Mouse (Mus musculus) myocyte (in vitro differentiated cells): ENCODE results near the gene Dennd1b. TPM values are rescaled to one million over a fixed set of nuclear protein-coding genes. Genes with fewer than 3 reads are reported as not detected.

Experiments
- H3K27me3 ChIP-seq: one replicate; pipeline ENCODE4 v1.6.1; 2011; ENCODE audit not compliant: control insufficient read depth, insufficient read depth, insufficient read length
- H3K36me3 ChIP-seq: one replicate; pipeline ENCODE4 v1.6.1; 2011; ENCODE audit not compliant: control insufficient read depth, insufficient read depth
- H3K4me2 ChIP-seq: one replicate; pipeline ENCODE4 v1.6.1; 2011; ENCODE audit warnings: low read depth, control low read depth
- H3K4me3 ChIP-seq: one replicate; pipeline ENCODE4 v1.5.1; 2011; ENCODE audit warnings: mild to moderate bottlenecking, control low read depth, moderate library complexity
- H3K79me2 ChIP-seq: one replicate; pipeline ENCODE4 v1.6.1; 2011; ENCODE audit not compliant: control insufficient read depth, insufficient read depth
- H3ac ChIP-seq: one replicate; pipeline ENCODE4 v1.6.1; 2011; ENCODE audit not compliant: control insufficient read depth, insufficient read length
- CEBPB ChIP-seq: IDR thresholded peaks from 2 replicates; pipeline ENCODE4 v1.6.1; 2011; ENCODE audit warnings: mild to moderate bottlenecking, moderate library complexity; ENCODE audit not compliant: poor library complexity, insufficient read depth, severe bottlenecking
- E2F4 ChIP-seq: IDR thresholded peaks from one replicate; pipeline ENCODE4 v1.6.1; 2011; ENCODE audit warnings: mild to moderate bottlenecking, control low read depth, moderate library complexity; ENCODE audit not compliant: insufficient read depth
- MAX ChIP-seq: IDR thresholded peaks from one replicate; pipeline ENCODE4 v1.6.1; 2011; ENCODE audit warnings: low read depth, mild to moderate bottlenecking, control low read depth
- MYOD1 ChIP-seq, 3 experiments: IDR thresholded peaks; one replicate each; pipeline ENCODE4 v1.6.1; 2011; ENCODE audit warnings: control low read depth in 2 of 3, low read depth in 2 of 3, mild to moderate bottlenecking in 2 of 3, moderate library complexity in 1 of 3; ENCODE audit not compliant: insufficient read length in 2 of 3, control insufficient read depth in 1 of 3
- MYOG ChIP-seq, 3 experiments: IDR thresholded peaks; one replicate each; pipeline ENCODE4 v1.6.1; 2011; ENCODE audit warnings: control low read depth in 2 of 3, low read depth in 2 of 3, mild to moderate bottlenecking in 2 of 3; ENCODE audit not compliant: insufficient read length in 2 of 3, control insufficient read depth in 1 of 3, insufficient read depth in 1 of 3
- POLR2A ChIP-seq: IDR thresholded peaks from one replicate; pipeline ENCODE4 v1.6.1; 2011; ENCODE audit warnings: low read depth, mild to moderate bottlenecking, control low read depth, moderate library complexity; ENCODE audit not compliant: insufficient read length
- POLR2AphosphoS2 ChIP-seq: IDR thresholded peaks from one replicate; pipeline ENCODE4 v1.6.1; 2011; ENCODE audit warnings: low read depth, control low read depth; ENCODE audit not compliant: insufficient read length
- REST ChIP-seq: IDR thresholded peaks from one replicate; pipeline ENCODE4 v1.6.1; 2011; ENCODE audit warnings: mild to moderate bottlenecking, control low read depth, moderate library complexity; ENCODE audit not compliant: insufficient read depth, insufficient read length
- SRF ChIP-seq: IDR thresholded peaks from one replicate; pipeline ENCODE4 v1.6.1; 2011; ENCODE audit warnings: low read depth; ENCODE audit not compliant: control insufficient read depth, insufficient read length
- TCF12 ChIP-seq: IDR thresholded peaks from one replicate; pipeline ENCODE4 v1.6.1; 2011; ENCODE audit warnings: mild to moderate bottlenecking, control low read depth; ENCODE audit not compliant: poor library complexity, insufficient read depth, severe bottlenecking
- TCF3 ChIP-seq: IDR thresholded peaks from one replicate; pipeline ENCODE4 v1.6.1; 2011; ENCODE audit warnings: low read depth, control low read depth; ENCODE audit not compliant: insufficient read length
- USF1 ChIP-seq: IDR thresholded peaks from one replicate; pipeline ENCODE4 v1.6.1; 2011; ENCODE audit warnings: low read depth, mild to moderate bottlenecking, control low read depth, moderate library complexity
- polyA plus RNA-seq: library from polyadenylated mRNA; unstranded; fragments of >200 nt; fragmentation: generic; extraction: Trizol; gene quantifications from one replicate; pipeline ENCODE4 v1.2.1, GENCODE M21; 2012; ENCODE audit warnings: missing spikeins

Dennd1b gene
- polyA plus RNA-seq, 1 experiment, result 1.3 TPM

- Histone ChIP-seq H3K4me3 (no peak overlapping the region), H3ac (no peak overlapping the region), H3K79me2 (no peaks in the 10 kb centered on the region), H3K4me2 (no peak overlapping the region), H3K36me3 (no peaks in the 10 kb centered on the region), H3K27me3 (no peaks in the 10 kb centered on the region)
- TF ChIP-seq SRF (no peak), TCF3 (no peak), MYOD1 (IDR thresholded peaks at IDR 0.05; ENCODE audit: control insufficient read depth in 1 of 3, insufficient read length in 2 of 3, low read depth in 2 of 3) (no peak), MAX (no peak), POLR2A (no peak), CEBPB (no peak), USF1 (no peak), MYOG (IDR thresholded peaks at IDR 0.05; ENCODE audit: control insufficient read depth in 1 of 3, insufficient read depth in 1 of 3, insufficient read length in 2 of 3, low read depth in 2 of 3) (no peak), POLR2AphosphoS2 (no peak), REST (no peak), E2F4 (no peak), TCF12 (no peak)
Measured at GRCm38 (mm10) chr1:139075671-139076070, 112.4 kb downstream of the Dennd1b start.

GRCm38 (mm10) chr1:139077989-139078388 lies 114.8 kb downstream of the Dennd1b start:
- no peak overlapping the region for H3K4me3 ChIP-seq
- H3K4me2 ChIP-seq, result no peak overlapping the region
- no peaks in the 10 kb centered on the region for H3K36me3 ChIP-seq
- TF ChIP-seq MYOG (IDR thresholded peaks at IDR 0.05; ENCODE audit: control insufficient read depth in 1 of 3, insufficient read depth in 1 of 3, insufficient read length in 2 of 3, low read depth in 2 of 3) (no peak), TCF12 (no peak), REST (no peak), MYOD1 (IDR thresholded peaks at IDR 0.05; ENCODE audit: control insufficient read depth in 1 of 3, insufficient read length in 2 of 3, low read depth in 2 of 3) (no peak), E2F4 (no peak)
- no peaks in the 10 kb centered on the region for H3K27me3 ChIP-seq
- no peaks in the 10 kb centered on the region for H3K79me2 ChIP-seq
- H3ac ChIP-seq, result no peak overlapping the region

GRCm38 (mm10) chr1:139079000-139079399 lies 115.8 kb downstream of the Dennd1b start:
- H3K36me3 ChIP-seq, result no peaks in the 10 kb centered on the region
- H3K4me3 ChIP-seq, result no peak overlapping the region
- no peak overlapping the region for H3ac ChIP-seq
- no peaks in the 10 kb centered on the region for H3K27me3 ChIP-seq
- TF ChIP-seq MYOD1 (IDR thresholded peaks at IDR 0.05; ENCODE audit: control insufficient read depth in 1 of 3, insufficient read length in 2 of 3, low read depth in 2 of 3) (no peak), POLR2A (no peak), E2F4 (no peak), MAX (no peak), REST (no peak), SRF (no peak)
- no peak overlapping the region for H3K4me2 ChIP-seq
- H3K79me2 ChIP-seq, result no peaks in the 10 kb centered on the region

GRCm38 (mm10) chr1:139079523-139079922 lies 116.3 kb downstream of the Dennd1b start:
- no peaks in the 10 kb centered on the region for H3K36me3 ChIP-seq
- H3K27me3 ChIP-seq, result no peaks in the 10 kb centered on the region
- TF ChIP-seq USF1 (no peak), TCF12 (no peak), SRF (no peak), POLR2A (no peak), MYOG (IDR thresholded peaks at IDR 0.05; ENCODE audit: control insufficient read depth in 1 of 3, insufficient read depth in 1 of 3, insufficient read length in 2 of 3, low read depth in 2 of 3) (no peak), E2F4 (no peak), MAX (no peak)
- no peaks in the 10 kb centered on the region for H3K79me2 ChIP-seq
- no peak overlapping the region for H3K4me3 ChIP-seq
- H3ac ChIP-seq, result no peak overlapping the region
- no peak overlapping the region for H3K4me2 ChIP-seq

- no peaks in the 10 kb centered on the region for H3K27me3 ChIP-seq
- no peaks in the 10 kb centered on the region for H3K79me2 ChIP-seq
- no peak overlapping the region for H3ac ChIP-seq
- H3K36me3 ChIP-seq, result no peaks in the 10 kb centered on the region
- H3K4me3 ChIP-seq, result no peak overlapping the region
- H3K4me2 ChIP-seq, result no peak overlapping the region
- no peak for TF ChIP-seq USF1
- TF ChIP-seq TCF3, result no peak
- no peak for TF ChIP-seq MYOG (IDR thresholded peaks at IDR 0.05; ENCODE audit: control insufficient read depth in 1 of 3, insufficient read depth in 1 of 3, insufficient read length in 2 of 3, low read depth in 2 of 3)
- TF ChIP-seq MYOD1 (IDR thresholded peaks at IDR 0.05; ENCODE audit: control insufficient read depth in 1 of 3, insufficient read length in 2 of 3, low read depth in 2 of 3), result no peak
- TF ChIP-seq CEBPB, result no peak
- TF ChIP-seq POLR2A, result no peak
- TF ChIP-seq TCF12, result no peak
- no peak for TF ChIP-seq REST
- TF ChIP-seq MAX, result no peak
- TF ChIP-seq POLR2AphosphoS2, result no peak
- no peak for TF ChIP-seq SRF
- no peak for TF ChIP-seq E2F4
Measured at GRCm38 (mm10) chr1:139080517-139081386, 117.5 kb downstream of the Dennd1b start.
